Mouse (Mus musculus) cerebellum, adult 9-11 months (tissue): ENCODE results near the gene Ccdc171.
"Not testable (repeated sequence)": the region's sequence is repeated elsewhere in the genome, so short reads cannot be mapped to it uniquely, and the experiment has no call there.

ENCODE experiments used
- DNase-seq: peaks from one replicate; pipeline ENCODE4 v3.0.0; 2022

Gene Ccdc171

DNA sequence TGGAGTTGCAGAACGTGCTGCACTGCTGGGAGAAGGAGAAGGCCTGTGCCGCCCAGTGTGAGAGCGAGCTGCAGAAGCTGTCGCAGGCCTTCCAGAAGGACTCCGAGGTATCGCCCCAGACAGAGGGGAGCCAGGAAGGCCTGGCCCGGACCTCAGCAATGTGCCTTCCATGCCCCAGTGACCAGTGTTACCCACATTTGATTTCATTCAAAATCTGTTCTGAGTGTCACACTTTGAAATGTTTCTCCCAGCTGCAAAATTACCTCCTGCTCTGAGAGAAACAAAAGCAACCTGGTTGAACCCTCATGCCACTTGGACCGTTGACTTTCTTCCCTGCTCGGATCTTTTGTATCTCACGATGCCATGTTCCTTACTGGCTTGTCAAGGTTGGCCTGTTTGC, 133.1 kb downstream of the Ccdc171 start:
- no peak for DNase-seq

DNA sequence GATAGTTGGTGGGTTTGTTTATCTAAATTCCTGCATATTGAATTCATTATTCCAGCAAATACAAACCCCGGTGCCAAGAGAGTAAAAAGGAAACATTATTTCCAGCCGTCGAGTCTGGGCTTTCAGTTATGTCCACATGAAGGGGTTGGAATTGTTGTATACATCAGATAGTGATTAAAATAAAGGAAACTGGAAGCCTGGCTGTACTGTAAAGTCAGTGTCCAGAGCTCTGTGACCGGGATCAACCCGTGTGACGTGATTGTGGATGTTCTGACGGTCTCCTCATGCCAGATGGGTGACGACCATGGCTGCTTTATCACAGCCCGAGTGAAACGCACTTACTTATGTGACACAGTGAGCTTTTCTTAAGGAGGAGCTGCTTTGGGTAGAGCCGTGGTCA, 134.1 kb downstream of the Ccdc171 start:
- DNase-seq, result no peak

DNA sequence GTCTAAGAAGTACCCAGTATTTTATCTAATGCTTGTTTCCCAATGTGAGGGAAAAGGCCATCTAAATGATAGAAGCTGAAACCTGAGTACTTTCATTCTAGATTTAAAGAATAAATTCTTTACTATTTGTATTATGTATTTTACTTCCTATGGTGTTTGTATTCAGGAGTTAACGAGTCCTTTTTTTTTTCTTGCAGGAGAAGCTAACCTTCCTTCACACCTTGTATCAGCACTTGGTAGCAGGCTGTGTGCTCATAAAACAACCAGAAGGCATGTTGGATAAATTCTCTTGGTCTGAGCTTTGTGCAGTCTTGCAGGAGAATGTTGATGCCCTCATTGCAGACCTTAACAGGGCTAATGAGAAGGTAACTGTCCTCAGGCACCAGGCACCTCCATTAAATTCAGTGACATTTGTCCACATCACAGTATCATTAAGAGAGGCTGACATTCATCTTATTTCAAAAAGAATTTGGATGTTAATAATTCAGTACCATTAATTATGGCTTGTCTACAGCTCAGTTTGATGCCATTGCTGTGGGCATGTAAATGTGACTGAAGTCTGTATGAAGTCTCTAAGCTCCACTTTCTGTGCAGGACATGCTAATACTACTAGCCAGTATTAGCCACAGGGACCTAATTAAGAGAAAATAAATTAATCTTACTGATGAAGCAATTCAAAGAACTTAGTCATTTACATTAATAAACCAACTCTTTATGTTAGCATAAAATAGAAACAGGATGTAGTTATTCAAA, 136.3 kb downstream of the Ccdc171 start:
- DNase-seq, result no peak

DNA sequence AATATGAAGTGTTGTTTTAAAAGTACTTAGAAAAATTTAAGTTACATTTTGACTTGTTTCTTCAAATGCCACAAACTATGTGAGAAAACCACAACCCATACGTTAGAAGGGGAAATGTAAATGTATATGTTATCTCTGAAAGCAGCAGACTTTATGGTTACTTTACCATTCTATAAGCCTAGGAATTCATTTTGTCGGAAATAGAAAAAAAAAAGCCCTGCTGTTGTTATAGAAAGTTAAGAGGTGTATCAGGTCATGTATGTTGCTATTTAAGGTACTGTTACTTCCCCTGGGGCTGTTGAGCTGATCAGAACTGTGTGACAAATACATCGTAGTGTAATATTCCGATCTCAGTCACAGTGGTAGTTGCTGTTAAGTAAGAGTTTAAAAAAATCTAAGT, 137.0 kb downstream of the Ccdc171 start:
- DNase-seq, result no peak

DNA sequence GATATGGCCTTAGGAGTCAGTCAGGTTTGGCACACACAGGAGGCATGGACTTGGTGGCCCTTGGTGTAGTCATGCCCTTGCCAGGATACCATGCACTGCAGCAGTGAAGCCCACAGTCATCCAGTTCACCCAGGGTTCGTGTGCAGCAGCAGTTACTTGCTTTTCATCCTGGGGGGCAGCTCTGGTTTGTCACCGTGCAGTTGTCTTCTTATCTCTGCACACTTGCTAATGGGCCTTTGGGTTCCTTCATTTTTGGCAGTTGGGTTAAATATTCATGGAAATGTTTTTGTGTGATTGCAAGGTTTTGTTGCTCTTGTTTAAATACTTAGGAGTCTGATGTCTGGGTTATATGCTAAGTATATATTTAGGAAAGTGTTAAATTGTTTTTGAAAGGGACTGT, 144.2 kb downstream of the Ccdc171 start:
- no peak for DNase-seq

DNA sequence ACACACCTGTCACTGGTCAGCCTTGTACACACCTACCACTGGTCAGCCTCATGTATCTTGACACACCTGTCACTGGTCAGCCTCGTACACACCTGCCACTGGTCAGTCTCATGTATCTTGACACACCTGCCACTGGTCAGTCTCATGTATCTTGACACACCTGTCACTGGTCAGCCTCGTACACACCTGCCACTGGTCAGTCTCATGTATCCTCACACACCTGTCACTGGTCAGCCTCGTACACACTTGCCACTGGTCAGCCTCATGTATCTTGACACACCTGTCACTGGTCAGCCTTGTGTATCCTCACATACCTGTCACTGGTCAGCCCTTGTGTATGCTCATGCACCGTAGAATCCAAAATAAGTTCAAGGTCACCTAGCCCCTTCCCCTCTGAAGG, 150.0 kb downstream of the Ccdc171 start:
- DNase-seq, result not testable (repeated sequence)

DNA sequence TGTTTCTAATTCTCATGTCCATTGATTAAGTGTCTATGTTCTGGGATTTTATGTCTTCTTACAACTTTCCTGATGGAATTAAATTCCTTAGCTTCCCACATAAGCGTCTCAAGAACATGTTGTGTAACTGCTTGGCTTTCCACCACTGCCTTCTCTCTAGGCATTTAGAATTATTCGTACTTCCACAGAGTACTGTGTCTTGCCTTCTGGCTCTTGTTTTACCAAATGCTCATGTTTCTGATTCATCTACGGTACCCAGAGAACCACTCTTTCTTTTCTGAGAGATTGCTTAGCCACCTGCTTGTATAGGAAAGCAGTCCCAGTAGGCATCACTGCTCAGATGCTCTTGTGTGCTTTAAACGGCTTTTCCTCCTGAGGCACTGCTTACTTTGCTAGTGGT, 151.1 kb downstream of the Ccdc171 start:
- DNase-seq, result no peak

DNA sequence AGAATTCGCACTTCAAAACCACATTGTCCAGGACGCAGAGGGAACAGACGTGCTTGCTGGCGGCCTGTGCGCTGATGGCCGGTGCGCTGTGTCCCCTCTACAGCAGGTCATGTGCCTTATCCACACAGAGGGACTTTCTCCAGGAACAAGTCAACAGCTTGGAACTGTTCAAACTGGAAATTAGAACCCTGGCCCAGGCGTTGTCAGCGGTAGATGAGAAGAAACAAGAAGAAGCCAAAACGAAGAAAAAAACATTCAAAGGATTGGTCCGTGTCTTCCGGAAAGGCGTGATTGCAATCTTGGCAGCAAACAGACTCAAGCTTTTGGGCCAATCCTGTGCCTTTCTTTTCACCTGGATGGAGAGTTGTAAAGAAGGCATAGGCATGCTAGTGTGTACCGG, 155.7 kb downstream of the Ccdc171 start:
- no peak for DNase-seq

DNA sequence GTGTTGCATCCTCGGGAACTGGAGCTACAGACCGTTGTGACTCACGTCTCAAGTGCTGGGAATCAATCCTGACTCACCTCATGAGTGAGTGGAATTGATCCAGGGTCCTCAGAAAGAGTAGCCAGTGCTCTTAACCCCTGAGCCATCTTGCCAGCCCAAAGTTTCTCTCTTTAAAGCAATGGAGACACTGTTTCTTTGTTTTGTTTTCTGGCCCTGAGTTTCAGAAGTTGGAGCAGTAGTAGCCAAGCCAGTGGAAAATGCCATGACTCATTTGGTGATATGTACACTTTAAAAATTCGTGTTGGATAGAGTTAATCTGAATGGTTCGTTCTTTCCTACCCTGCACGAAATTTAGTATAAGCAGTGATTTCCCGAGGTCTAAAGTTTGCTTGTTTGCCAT, 157.5 kb downstream of the Ccdc171 start:
- no peak for DNase-seq

DNA sequence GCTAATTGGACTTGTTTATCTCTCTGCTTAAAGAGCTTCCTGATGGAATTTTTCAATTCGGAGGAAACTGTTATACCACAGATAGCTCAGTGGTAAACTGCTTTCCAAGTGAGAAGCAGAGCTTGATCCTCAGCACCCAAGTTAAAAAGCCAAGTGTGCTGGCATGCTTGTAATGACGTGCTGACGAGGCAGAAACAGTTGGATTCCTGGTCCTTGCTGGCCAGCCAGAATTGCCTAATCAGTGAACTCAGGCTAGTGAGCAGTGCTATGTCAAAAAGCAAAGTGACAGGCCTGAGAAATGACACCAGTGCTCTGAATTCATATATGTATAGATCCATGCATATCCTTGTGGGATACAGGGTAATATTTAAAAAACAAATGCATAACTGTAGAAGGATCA, 174.8 kb downstream of the Ccdc171 start:
- no peak for DNase-seq

DNA sequence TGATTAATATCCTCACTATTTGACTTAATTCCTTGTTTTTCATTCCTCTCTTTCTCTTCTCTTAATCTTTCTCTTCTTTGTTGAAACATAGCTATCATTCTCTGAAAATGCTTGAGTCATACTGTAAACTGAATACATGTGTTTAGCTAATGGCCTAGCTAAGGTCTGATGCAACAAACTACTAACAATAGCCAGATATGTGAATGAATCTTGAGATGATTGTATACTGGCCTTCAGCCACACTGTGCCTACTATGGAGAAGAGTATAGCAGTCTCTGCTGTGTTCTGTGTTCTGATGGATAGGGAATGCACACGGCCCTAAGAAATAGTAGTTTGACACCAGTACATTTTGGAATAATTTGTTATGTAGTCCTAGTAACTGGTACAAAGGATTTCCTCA, 191.7 kb downstream of the Ccdc171 start:
- DNase-seq, result no peak

DNA sequence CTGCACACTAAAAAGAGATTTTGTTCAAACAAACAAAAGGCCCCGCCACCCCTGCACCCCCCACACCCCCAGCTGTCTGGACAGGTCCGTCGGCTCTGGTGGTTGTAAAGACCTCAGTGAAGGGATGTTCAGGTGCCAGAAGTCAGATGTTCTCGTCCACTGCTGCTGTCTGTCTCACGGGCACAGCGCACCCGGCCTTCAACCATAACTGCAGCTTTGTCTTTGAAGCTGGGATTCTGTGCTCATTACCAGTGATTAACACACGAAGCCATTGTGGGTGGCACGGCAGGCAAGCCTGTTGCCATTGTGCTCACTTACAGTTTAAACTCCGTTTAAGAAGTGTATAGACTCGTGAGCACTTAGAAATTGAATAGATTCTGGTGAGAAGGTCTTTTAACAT, 194.5 kb downstream of the Ccdc171 start:
- no peak for DNase-seq

DNA sequence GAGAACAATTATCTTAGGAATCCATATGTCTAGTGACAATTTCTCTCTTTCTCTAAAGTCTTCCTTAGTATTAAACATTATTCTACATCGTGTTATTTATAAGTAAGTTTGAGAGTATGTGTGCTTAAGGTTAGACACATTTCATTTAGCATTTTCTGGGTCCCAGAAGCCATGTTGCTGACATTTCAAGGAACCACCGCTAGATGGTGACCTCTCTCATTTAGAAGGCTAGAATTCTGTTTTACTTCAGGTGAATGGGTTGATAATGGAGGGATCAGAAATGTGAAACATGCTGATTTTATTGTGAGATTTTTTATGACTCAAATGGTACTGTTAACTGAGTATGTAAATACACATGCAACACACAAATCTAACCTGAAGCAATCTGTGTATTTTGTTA, 199.8 kb downstream of the Ccdc171 start:
- no peak for DNase-seq

DNA sequence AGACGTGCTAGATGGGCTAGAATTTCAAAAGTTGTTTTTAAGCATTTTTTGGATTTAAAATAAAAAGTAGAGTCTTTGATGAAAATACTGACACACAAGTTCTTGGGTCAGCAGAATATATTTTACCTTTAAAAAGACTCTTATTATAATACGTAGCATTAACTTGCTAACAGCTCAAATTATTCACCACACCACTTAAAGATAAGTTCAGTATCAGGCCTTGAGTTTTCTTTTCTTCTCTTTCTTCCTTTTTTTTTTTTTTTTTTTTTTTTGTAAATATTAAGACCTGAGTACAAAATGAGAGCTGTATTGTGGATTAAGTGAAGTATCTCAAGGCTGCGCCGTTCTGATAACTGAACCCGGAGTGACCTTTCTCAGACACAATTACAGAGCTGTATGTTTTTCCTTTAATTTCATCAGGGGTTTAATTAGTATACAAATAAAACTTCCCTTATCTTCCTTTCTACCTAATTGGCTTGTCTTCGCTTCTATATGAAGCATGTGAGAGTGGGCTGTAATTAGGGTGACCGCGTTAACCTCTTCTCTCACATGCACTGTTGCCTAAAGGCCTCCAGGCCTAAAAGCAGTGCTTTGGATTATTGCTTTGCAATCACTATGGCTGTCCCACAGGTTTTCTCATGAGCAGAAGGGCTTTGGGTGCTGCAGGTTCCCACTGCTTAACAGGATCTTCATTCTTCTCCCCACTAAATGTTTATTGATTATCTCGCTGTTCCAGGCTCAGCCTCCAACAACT, 214.0 kb downstream of the Ccdc171 start:
- no peak for DNase-seq

DNA sequence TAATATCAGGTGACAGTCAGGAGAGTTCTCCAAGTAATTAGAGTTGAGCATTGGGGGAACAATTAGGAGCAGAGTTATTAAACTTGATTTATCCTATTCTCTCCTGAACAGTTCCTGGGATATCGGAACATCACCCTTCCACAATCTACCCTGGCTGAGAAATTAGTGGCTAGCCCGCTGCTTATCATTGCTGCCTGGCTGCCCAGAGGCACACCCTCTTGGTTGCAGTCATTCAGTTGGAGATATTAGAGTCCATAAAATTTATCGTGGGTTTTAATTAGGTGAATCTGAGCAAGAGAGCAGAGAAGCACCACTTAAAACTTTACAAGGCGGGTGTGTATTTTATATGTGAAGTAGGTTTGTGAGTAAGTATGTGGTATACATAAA, 214.5 kb downstream of the Ccdc171 start:
- no peak for DNase-seq

DNA sequence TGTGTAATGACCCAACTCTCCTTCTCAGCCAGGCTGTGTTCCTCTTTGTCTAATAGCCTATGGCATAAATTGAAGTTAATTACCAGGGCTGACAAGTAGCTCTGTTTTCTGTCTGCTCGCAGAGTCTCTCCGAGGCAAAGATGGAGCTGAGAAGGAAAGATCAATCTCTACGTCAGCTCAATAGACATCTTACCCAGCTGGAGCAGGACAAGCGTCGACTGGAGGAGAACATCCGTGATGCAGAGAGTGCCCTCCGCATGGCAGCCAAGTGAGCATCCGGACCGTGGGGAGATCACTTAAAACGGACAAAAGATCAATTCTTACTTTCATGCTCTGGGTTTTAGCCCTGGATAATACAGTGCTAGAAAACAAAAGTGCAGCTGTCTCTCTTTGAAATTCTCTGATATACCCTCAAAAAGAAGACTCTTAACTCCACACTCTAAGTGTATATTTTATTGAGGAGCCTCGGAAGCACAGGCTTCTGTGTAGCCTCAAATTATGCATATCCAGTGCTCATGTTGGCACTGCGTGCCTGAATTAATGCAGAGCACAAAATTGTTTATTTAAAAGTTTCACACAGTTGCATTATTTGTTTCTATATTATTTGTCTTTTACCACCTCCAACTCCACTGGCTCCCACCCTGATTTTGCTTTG, 217.6 kb downstream of the Ccdc171 start:
- no peak for DNase-seq

DNA sequence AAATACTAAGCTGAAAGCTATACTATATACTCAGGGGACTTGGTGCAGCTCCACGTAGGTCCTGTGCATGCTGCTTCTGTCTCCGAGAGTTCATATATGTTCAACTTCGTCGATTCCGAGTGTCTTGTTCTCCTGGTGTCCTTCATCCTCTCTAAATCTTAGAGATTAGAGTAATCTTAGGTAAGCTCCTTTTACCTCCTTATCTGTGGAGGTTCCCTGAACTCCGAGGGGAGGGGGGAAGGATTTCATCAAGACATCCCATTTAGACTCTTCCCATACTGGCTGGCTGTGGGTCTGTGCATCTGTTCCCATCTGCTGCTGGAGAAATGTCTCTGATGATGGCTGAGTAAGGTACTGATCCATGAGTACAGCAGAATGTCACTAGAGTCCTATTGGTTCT, 249.8 kb downstream of the Ccdc171 start:
- DNase-seq, result no peak

DNA sequence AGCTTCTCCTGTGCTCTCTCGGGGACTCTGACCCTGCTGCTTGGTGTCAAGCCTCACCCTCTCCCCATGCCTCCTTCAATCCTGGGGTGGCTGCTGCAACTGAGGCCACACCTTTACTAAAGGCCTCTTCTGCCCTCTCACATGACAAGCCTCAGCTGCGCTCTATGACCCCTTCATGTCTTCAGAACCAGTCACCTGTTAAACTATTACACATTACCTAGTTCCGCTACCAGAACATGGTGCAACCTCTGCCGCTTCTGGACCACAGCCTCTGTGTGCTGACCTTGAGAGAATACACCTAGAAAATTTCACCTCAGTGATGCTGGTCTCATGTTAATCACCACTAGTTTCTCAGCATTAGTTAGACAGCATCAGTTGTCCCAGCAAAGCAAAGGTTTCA, 254.7 kb downstream of the Ccdc171 start:
- no peak for DNase-seq

DNA sequence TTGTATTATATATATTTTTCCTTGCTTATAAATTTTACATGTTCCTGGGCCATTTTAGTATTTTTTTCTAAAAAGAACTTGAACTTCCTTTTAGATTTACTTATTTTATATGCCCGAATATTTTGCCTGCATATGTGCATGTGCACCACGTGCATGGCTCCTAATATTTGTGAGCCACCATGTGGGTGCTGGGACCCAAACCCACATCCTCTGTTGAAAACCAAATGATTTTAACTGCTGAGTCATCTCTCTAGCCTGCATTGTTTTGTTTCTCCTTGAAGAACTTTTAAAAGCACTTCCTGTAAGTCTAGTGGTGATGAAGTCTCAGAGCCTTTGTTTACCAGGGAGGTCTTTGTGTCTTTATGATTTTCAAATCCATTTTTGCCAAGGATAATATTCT, 259.8 kb downstream of the Ccdc171 start:
- DNase-seq, result no peak

DNA sequence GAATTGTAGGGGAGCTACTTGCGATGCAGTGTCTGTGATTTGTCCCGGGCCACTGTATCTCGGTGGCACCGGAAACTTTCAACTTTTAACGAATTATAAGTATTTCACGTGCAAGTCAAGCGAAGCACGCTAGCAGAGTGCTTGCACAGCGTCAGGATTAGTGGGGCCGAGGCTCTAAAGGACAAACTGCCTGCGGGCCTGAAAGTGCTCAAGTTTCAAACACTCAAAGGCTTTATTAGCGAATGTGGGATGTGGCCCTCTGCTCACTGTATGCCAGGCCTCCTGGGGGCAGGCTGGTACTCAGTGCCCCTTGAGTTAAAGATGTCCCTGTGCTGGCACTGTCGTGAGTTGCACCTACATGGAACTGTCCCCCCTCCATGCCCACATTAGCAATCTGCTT, 266.5 kb downstream of the Ccdc171 start:
- DNase-seq, result no peak

DNA sequence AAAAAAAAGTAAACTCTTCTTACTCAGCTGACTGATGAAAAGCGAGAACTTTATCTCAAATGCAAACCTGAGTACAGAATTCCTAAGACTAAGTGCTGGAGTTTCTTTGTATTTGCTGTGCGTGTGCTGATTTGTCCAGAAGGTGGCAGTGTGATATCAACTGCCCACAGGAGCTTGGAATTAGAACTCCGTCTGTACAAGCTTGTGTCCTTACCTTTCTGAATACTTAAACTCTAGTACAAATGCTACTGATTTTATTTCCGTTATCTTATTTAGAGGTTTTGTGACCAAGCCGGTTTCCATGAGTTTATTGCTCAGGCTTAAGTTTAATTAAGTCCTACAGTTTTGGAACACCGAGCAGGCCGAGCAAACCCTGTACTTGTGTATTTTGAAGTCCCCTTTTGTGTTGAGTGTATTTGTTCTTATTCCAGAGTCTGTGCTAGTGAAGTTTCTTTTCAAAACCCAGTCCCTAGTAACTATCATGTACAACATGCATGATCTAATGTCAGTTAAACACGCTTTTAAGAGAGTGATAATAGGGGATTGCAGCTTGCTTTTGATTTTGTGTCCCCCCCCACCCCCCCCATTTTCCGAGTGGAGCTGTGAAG, 269.1 kb downstream of the Ccdc171 start:
- DNase-seq, result peak; percentile 4

DNA sequence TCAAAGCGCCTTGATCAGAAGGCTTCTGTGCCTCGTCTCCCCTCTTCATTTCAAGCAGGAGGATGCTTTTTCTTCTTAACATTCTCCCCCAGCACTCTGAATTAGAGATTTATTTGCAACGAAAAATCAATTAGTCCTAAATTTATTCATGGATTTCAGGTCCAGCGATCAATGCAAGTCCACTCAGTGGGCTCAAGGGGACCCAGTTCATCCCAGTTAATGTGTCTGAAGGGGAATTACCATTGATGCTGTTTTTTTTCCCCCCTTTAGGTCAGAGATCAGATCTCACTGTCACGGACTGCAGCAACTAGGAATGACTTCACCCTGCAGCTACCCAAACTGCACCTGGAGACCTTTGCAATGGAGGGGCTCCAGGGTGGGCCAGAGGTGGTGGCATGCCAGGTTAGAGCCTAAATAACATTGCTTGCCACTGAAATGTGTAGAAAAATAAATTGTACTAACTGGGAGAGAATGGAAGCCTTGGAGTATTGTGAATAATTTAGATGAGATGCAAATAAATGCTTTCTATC, 269.6 kb downstream of the Ccdc171 start:
- DNase-seq, result no peak

DNA sequence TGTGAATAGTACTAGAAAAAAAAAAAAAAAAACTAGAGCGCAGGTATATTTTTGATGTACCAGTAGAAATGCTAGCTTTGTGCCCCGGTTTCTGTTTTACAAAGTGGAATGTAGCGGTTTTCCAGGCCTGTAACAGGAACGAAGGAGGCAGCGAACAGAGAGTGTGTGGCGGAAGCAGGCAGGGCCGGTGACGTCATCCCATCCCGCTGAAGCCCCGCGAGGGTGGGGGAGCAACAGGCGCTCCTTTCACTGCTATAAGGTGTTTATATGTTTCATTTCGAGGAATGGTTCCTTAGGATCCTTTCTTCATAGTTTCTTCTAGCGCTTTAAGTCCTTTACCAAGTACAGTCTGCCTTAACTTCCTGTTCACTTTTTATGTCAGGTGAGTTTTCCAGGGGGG, 272.6 kb downstream of the Ccdc171 start:
- DNase-seq, result no peak
